Mouse (Mus musculus) liver, embryonic 16.5 days (tissue): Measurements from ENCODE around the gene Maco1. TPM values are rescaled to one million over a fixed set of nuclear protein-coding genes. Genes with fewer than 3 reads are reported as not detected.

Experiments
- ATAC-seq: fragments of 200-750 bp; cut with Nextera tagmentation; 2 replicates; pipeline ENCODE4 v1.8.0; 2017; ENCODE audit warnings: low read depth, mild to moderate bottlenecking, moderate number of reproducible peaks, moderate library complexity
- H3K27ac ChIP-seq: fragments of 300-500 bp; sonication (generic); 2 replicates; pipeline ENCODE4 v1.5.1; 2014; ENCODE audit warnings: mild to moderate bottlenecking, low read length
- H3K27me3 ChIP-seq: fragments of 300-500 bp; sonication (generic); 2 replicates; pipeline ENCODE4 v1.6.1; 2014; ENCODE audit warnings: low read depth, low read length, mixed read lengths; ENCODE audit not compliant: control insufficient read depth, insufficient read depth
- H3K36me3 ChIP-seq: fragments of 300-500 bp; sonication (generic); 2 replicates; pipeline ENCODE4 v1.6.1; 2014; ENCODE audit warnings: mild to moderate bottlenecking; ENCODE audit not compliant: control insufficient read depth, insufficient read depth
- H3K4me1 ChIP-seq: fragments of 300-500 bp; sonication (generic); 2 replicates; pipeline ENCODE4 v1.6.1; 2014; ENCODE audit warnings: low read depth, low read length, mixed read lengths; ENCODE audit not compliant: control insufficient read depth
- H3K4me2 ChIP-seq: fragments of 300-500 bp; sonication (generic); 2 replicates; pipeline ENCODE4 v1.6.1; 2014; ENCODE audit warnings: low read depth, low read length, mixed read lengths
- H3K4me3 ChIP-seq: fragments of 300-500 bp; sonication (generic); 2 replicates; pipeline ENCODE4 v1.5.1; 2014; ENCODE audit warnings: low read depth, mild to moderate bottlenecking, low read length
- H3K9ac ChIP-seq: fragments of 300-500 bp; sonication (generic); 2 replicates; pipeline ENCODE4 v1.6.1; 2014; ENCODE audit warnings: low read depth, low read length
- H3K9me3 ChIP-seq: fragments of 300-500 bp; sonication (generic); replicated peaks from 2 replicates; pipeline ENCODE4 v1.6.1; 2016; ENCODE audit warnings: low read length; ENCODE audit not compliant: control insufficient read depth
- WGBS: fragments of 180-500 bp; shearing (Covaris S2); extraction: QIAGEN DNeasy Blood & Tissue Kit; methylation state at CpG from one replicate; pipeline ENCODE4 v1.1.7; 2014; ENCODE audit not compliant: insufficient replicate concordance; 5-methylcytosine and 5-hydroxymethylcytosine counted together
- polyA plus RNA-seq: library from polyadenylated mRNA; unstranded; fragments of >200 nt; fragmentation: Nextera tagmentation; extraction: Ambion mirVana; gene quantifications from 2 replicates; pipeline ENCODE4 v1.2.1, GENCODE M21; 2015

The Maco1 gene
- 16.0 and 16.8 TPM in 2 replicates for polyA plus RNA-seq

DNA sequence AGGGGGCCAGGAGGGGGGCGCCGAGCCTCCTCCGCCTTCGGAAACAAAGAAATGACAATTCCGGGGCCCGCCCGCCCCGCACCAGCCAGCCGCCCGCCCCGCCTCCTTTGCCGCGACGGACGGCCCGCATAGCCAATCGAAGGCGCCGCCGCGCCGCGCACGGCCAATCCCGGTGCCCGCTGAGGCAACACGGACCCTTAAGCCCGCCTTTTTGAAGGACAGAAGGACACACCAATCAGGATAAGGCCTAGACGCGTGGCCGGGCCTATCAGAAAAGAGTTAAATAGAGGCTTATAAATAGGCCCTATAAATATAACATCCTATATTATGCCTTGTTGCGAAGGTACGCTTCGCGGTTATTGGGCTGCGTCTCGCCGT, at the start of gene Maco1:
Gene Maco1 (minus strand): TSS at position 87 of the 378 bp plus-strand sequence.
- Histone ChIP-seq H3K9ac (peak within 1 kb of the TSS; percentile 95), H3K27me3 (no peaks in the 10 kb centered on the region), H3K9me3 (no peaks in the 10 kb centered on the region), H3K4me3 (peak within 1 kb of the TSS; percentile 94), H3K4me1 (peaks cover 32% of the 10 kb centered on the region), H3K36me3 (no peaks in the 10 kb centered on the region), H3K27ac (peak within 1 kb of the TSS; percentile 92), H3K4me2 (peak within 1 kb of the TSS; percentile 90)
- under 1% methylated on average over 37 of the region's 38 CpGs for WGBS
- peak; percentile 91 for ATAC-seq

DNA sequence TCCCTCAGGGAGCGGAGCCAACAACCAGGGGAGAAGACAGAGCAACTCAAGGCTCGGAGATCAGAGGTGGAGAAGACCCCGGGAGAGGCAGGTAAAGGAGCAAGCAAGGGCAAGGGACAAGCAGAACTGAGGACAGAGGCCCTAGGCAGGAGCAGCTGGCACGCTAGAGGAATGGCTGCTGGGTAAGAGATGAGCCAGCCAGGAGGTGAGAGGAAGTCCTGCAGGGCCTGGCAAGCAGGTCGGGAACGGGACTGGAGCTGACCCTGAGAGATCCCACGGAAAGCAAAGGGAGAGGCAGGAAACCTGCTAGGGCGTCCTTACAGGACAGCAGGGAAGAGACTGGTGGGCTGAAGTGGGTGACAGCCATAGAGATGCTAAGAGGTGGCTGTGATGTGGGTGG, 48.0 kb upstream of the Maco1 start:
- H3K27me3 ChIP-seq = no peaks in the 10 kb centered on the region
- ATAC-seq = no peak
- H3K4me3 ChIP-seq = no peak overlapping the region
- H3K4me1 ChIP-seq = no peaks in the 10 kb centered on the region
- H3K4me2 ChIP-seq = no peak overlapping the region
- 82% methylated on average over 8 of the region's 8 CpGs for WGBS
- peaks cover 64% of the 10 kb centered on the region for H3K36me3 ChIP-seq
- H3K9ac ChIP-seq = no peak overlapping the region
- H3K9me3 ChIP-seq = no peaks in the 10 kb centered on the region
- no peak overlapping the region for H3K27ac ChIP-seq

DNA sequence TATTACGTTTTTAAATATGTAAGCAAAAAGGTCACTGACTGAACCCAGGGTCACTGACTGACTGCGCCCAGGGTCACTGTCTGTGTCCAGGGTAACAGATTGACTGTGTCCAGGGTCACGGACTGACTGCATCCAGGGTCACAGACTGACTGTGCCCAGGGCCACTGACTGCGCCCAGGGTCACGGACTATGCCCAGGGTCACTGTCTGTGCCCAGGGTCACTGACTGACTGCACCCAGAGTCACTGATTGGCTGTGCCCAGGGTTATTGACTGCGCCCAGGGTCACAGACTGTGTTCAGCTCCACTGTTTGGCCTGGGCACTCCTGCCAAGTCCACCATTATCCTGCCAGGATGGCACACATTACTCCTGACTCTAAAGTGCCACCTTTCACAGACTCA, 44.1 kb upstream of the Maco1 start:
- Histone ChIP-seq H3K36me3 (peaks cover 82% of the 10 kb centered on the region), H3K4me3 (no peak overlapping the region), H3K4me1 (no peaks in the 10 kb centered on the region), H3K27me3 (no peaks in the 10 kb centered on the region), H3K9ac (no peak overlapping the region), H3K4me2 (no peak overlapping the region), H3K9me3 (no peaks in the 10 kb centered on the region), H3K27ac (no peak overlapping the region)
- 88% methylated on average over 6 of the region's 6 CpGs for WGBS
- ATAC-seq = no peak

- Histone ChIP-seq H3K4me3 (no peak overlapping the region), H3K27ac (no peak overlapping the region), H3K9me3 (no peaks in the 10 kb centered on the region), H3K9ac (no peak overlapping the region), H3K4me2 (no peak overlapping the region), H3K36me3 (peaks cover 91% of the 10 kb centered on the region), H3K4me1 (no peaks in the 10 kb centered on the region), H3K27me3 (no peaks in the 10 kb centered on the region)
- 76% methylated on average over 6 of the region's 6 CpGs for WGBS
- no peak for ATAC-seq
Observed at GRCm38 (mm10) chr4:134892096-134892495, 39.0 kb upstream of the Maco1 start.

GRCm38 (mm10) chr4:134884364-134884763, 31.2 kb upstream of the Maco1 start:
- no peaks in the 10 kb centered on the region for H3K27me3 ChIP-seq
- H3K36me3 ChIP-seq = peaks cover 89% of the 10 kb centered on the region
- no peak overlapping the region for H3K4me2 ChIP-seq
- no peak overlapping the region for H3K4me3 ChIP-seq
- peaks cover 6% of the 10 kb centered on the region for H3K4me1 ChIP-seq
- WGBS = 89% methylated on average over 4 of the region's 4 CpGs
- ATAC-seq = no peak
- no peak overlapping the region for H3K27ac ChIP-seq
- no peaks in the 10 kb centered on the region for H3K9me3 ChIP-seq
- no peak overlapping the region for H3K9ac ChIP-seq

- H3K9ac ChIP-seq = no peak overlapping the region
- no peaks in the 10 kb centered on the region for H3K27me3 ChIP-seq
- H3K4me3 ChIP-seq = no peak overlapping the region
- H3K27ac ChIP-seq = no peak overlapping the region
- 82% methylated on average over 10 of the region's 10 CpGs for WGBS
- no peak overlapping the region for H3K4me2 ChIP-seq
- no peak for ATAC-seq
- peaks cover 12% of the 10 kb centered on the region for H3K4me1 ChIP-seq
- no peaks in the 10 kb centered on the region for H3K9me3 ChIP-seq
- H3K36me3 ChIP-seq = peaks cover 89% of the 10 kb centered on the region
Observed at GRCm38 (mm10) chr4:134883808-134884207, 30.7 kb upstream of the Maco1 start.

GRCm38 (mm10) chr4:134883266-134883665, 30.1 kb upstream of the Maco1 start:
- Histone ChIP-seq H3K27ac (no peak overlapping the region), H3K4me3 (no peak overlapping the region), H3K36me3 (peaks cover 89% of the 10 kb centered on the region), H3K9me3 (no peaks in the 10 kb centered on the region), H3K4me2 (no peak overlapping the region), H3K9ac (no peak overlapping the region), H3K27me3 (no peaks in the 10 kb centered on the region), H3K4me1 (peaks cover 15% of the 10 kb centered on the region)
- peak; percentile 32; the same call in 1 of the 2 replicates for ATAC-seq
- 28% methylated on average over 7 of the region's 7 CpGs for WGBS

DNA sequence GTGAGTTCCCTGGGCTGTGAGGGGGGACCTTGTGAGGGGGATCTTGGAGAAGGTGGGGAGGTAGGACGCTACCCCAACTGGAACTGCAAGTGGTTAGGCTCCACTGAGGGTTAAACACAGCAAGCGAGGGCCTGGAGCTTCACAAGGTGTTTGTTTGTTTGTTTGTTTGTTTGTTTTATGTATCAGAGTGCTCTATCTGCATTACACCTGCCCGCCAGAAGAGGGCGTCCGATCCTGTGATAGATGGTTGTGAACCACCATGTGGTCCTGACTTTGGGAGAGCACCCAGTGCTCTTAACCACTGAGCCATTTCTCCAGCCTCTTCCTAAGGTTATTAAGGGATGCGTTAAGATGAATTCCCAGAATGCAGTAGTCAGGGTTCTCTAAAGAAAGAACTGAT, 26.9 kb upstream of the Maco1 start:
- Histone ChIP-seq H3K27ac (peak overlapping the region; percentile 5; the same call in 1 of the 2 replicates), H3K27me3 (no peaks in the 10 kb centered on the region), H3K36me3 (peaks cover 92% of the 10 kb centered on the region), H3K4me2 (peak overlapping the region; percentile 64; the same call in 1 of the 2 replicates), H3K9ac (no peak overlapping the region), H3K4me1 (peaks cover 20% of the 10 kb centered on the region), H3K4me3 (no peak overlapping the region; the same call in 1 of the 2 replicates), H3K9me3 (no peaks in the 10 kb centered on the region)
- ATAC-seq = no peak
- 50% methylated on average over 6 of the region's 6 CpGs for WGBS

DNA sequence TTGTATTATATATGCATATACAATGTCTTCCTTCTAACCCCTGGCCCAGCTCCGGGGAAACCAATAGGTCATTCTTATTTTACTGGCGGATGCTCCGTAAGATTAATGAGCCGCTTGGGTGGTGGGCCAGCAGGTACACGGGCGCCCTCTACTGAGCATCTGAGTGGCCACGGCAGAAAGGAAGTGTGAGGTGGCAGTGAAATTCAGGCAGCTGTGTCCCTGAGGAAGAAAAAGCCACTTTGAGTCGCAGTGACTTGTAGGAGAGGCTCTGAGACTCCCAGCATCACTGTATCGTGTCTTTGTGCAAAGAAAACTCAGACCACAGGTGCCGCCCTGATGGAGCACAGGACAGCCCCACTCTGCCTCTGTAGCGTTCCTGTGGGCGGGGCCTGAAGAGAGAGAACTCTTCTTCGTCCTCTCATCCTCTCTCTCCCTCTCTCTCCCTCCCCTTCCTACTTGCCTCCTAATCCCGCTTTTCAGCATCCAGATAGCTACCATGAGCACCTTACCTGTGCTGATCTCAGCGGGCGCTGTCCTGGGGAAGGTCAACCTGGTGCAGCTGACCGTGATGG, 26.4 kb upstream of the Maco1 start:
- H3K4me3 ChIP-seq = peak overlapping the region; percentile 34
- peaks cover 91% of the 10 kb centered on the region for H3K36me3 ChIP-seq
- peaks cover 20% of the 10 kb centered on the region for H3K4me1 ChIP-seq
- H3K4me2 ChIP-seq = peak overlapping the region; percentile 64
- WGBS = 9% methylated on average over 17 of the region's 17 CpGs
- no peak for ATAC-seq
- no peaks in the 10 kb centered on the region for H3K27me3 ChIP-seq
- H3K27ac ChIP-seq = peak overlapping the region; percentile 5; the same call in 1 of the 2 replicates
- no peak overlapping the region for H3K9ac ChIP-seq
- no peaks in the 10 kb centered on the region for H3K9me3 ChIP-seq
